Mouse (Mus musculus) neural tube, embryonic 11.5 days (tissue): ENCODE measurements around the gene Il1rl2. TPM values are rescaled to one million over a fixed set of nuclear protein-coding genes. Genes with fewer than 3 reads are reported as not detected.

ENCODE experiments used
- ATAC-seq: fragments of 200-750 bp; cut with Nextera tagmentation; 2 replicates; pipeline ENCODE4 v1.8.0; 2017; ENCODE audit warnings: moderate number of reproducible peaks, mild to moderate bottlenecking, moderate TSS enrichment, moderate library complexity; ENCODE audit not compliant: insufficient read depth, low FRiP score, low TSS enrichment
- DNase-seq: peaks from one replicate; pipeline ENCODE4 v3.0.0-alpha.2; 2015; ENCODE audit warnings: low spot score
- H3K27ac ChIP-seq: fragments of 300-500 bp; sonication (generic); 2 replicates; pipeline ENCODE4 v1.5.1; 2014; ENCODE audit warnings: low read depth, mild to moderate bottlenecking, low read length
- H3K27me3 ChIP-seq: fragments of 300-500 bp; sonication (generic); 2 replicates; pipeline ENCODE4 v1.6.1; 2014; ENCODE audit warnings: mild to moderate bottlenecking, low read length, mixed read lengths; ENCODE audit not compliant: control insufficient read depth, insufficient read depth
- H3K36me3 ChIP-seq: fragments of 300-500 bp; sonication (generic); 2 replicates; pipeline ENCODE4 v1.6.1; 2014; ENCODE audit warnings: mild to moderate bottlenecking, low read length, moderate library complexity, mixed read lengths; ENCODE audit not compliant: control insufficient read depth, insufficient read depth
- H3K4me1 ChIP-seq: fragments of 300-500 bp; sonication (generic); 2 replicates; pipeline ENCODE4 v1.6.1; 2014; ENCODE audit warnings: low read length, mixed read lengths; ENCODE audit not compliant: control insufficient read depth, insufficient read depth
- H3K4me2 ChIP-seq: fragments of 300-500 bp; sonication (generic); 2 replicates; pipeline ENCODE4 v1.6.1; 2014; ENCODE audit warnings: low read depth, mild to moderate bottlenecking, moderate library complexity
- H3K4me3 ChIP-seq: fragments of 300-500 bp; sonication (generic); 2 replicates; pipeline ENCODE4 v1.5.1; 2014; ENCODE audit warnings: low read depth, low read length
- H3K9ac ChIP-seq: fragments of 300-500 bp; sonication (generic); 2 replicates; pipeline ENCODE4 v1.6.1; 2014; ENCODE audit warnings: mild to moderate bottlenecking, low read length
- H3K9me3 ChIP-seq: fragments of 300-500 bp; sonication (generic); 2 replicates; pipeline ENCODE4 v1.6.1; 2016; ENCODE audit warnings: low read length; ENCODE audit not compliant: control insufficient read depth
- WGBS: fragments of 180-500 bp; shearing (Covaris S2); extraction: QIAGEN DNeasy Blood & Tissue Kit; methylation state at CpG from one replicate; pipeline ENCODE4 v1.1.7; 2014; 5-methylcytosine and 5-hydroxymethylcytosine counted together
- polyA plus RNA-seq: library from polyadenylated mRNA; unstranded; fragments of >200 nt; fragmentation: Nextera tagmentation; extraction: Ambion mirVana; gene quantifications from 2 replicates; pipeline ENCODE4 v1.2.1, GENCODE M21; 2014

The Il1rl2 gene
- polyA plus RNA-seq, 1 experiment from 2014 or later: 1.4 TPM

- Histone ChIP-seq H3K4me2 (no peak overlapping the region), H3K4me1 (no peaks in the 10 kb centered on the region), H3K9ac (no peak overlapping the region), H3K27ac (no peak overlapping the region), H3K27me3 (no peaks in the 10 kb centered on the region), H3K4me3 (no peak overlapping the region), H3K9me3 (no peaks in the 10 kb centered on the region), H3K36me3 (no peaks in the 10 kb centered on the region)
- no peak for DNase-seq
- WGBS: 79% methylated on average over 7 of the region's 7 CpGs
- ATAC-seq: no peak
Observed at GRCm38 (mm10) chr1:40404682-40405081, 80.3 kb downstream of the Il1rl2 start.

GRCm38 (mm10) chr1:40409882-40410281 is 85.5 kb downstream of the Il1rl2 start:
- H3K9ac ChIP-seq: no peak overlapping the region
- no peaks in the 10 kb centered on the region for H3K9me3 ChIP-seq
- H3K4me3 ChIP-seq: no peak overlapping the region
- H3K36me3 ChIP-seq: no peaks in the 10 kb centered on the region
- no peak overlapping the region for H3K4me2 ChIP-seq
- H3K27me3 ChIP-seq: no peaks in the 10 kb centered on the region
- WGBS: 52% methylated on average over 1 of the region's 1 CpGs
- H3K27ac ChIP-seq: no peak overlapping the region
- ATAC-seq (no peak), DNase-seq (no peak)
- H3K4me1 ChIP-seq: no peaks in the 10 kb centered on the region

- H3K9me3 ChIP-seq: no peaks in the 10 kb centered on the region
- no peak overlapping the region for H3K9ac ChIP-seq
- H3K4me2 ChIP-seq: no peak overlapping the region
- ATAC-seq (no peak), DNase-seq (no peak)
- H3K4me1 ChIP-seq: no peaks in the 10 kb centered on the region
- no peak overlapping the region for H3K27ac ChIP-seq
- no peaks in the 10 kb centered on the region for H3K36me3 ChIP-seq
- no peak overlapping the region for H3K4me3 ChIP-seq
- WGBS: 97% methylated on average over 1 of the region's 1 CpGs
- no peaks in the 10 kb centered on the region for H3K27me3 ChIP-seq
Observed at GRCm38 (mm10) chr1:40413039-40413438, 88.6 kb downstream of the Il1rl2 start.

- Histone ChIP-seq H3K4me1 (no peaks in the 10 kb centered on the region), H3K27me3 (no peaks in the 10 kb centered on the region), H3K36me3 (no peaks in the 10 kb centered on the region), H3K4me2 (no peak overlapping the region), H3K9me3 (no peaks in the 10 kb centered on the region), H3K27ac (no peak overlapping the region), H3K9ac (no peak overlapping the region), H3K4me3 (no peak overlapping the region)
- no peak for DNase-seq
- no peak for ATAC-seq
- 90% methylated on average over 7 of the region's 7 CpGs for WGBS
Observed at GRCm38 (mm10) chr1:40414276-40414675, 89.9 kb downstream of the Il1rl2 start.

GRCm38 (mm10) chr1:40414863-40415656 is 90.7 kb downstream of the Il1rl2 start:
- no peak for ATAC-seq
- Histone ChIP-seq H3K27me3 (no peaks in the 10 kb centered on the region), H3K4me1 (no peaks in the 10 kb centered on the region), H3K9ac (no peak overlapping the region), H3K4me3 (no peak overlapping the region), H3K27ac (no peak overlapping the region), H3K9me3 (no peaks in the 10 kb centered on the region), H3K4me2 (no peak overlapping the region), H3K36me3 (no peaks in the 10 kb centered on the region)
- DNase-seq: no peak
- 69% methylated on average over 7 of the region's 7 CpGs for WGBS

- H3K4me2 ChIP-seq: no peak overlapping the region
- 98% methylated on average over 2 of the region's 2 CpGs for WGBS
- no peaks in the 10 kb centered on the region for H3K27me3 ChIP-seq
- H3K9me3 ChIP-seq: no peaks in the 10 kb centered on the region
- ATAC-seq: no peak
- no peaks in the 10 kb centered on the region for H3K4me1 ChIP-seq
- DNase-seq: no peak
- H3K36me3 ChIP-seq: no peaks in the 10 kb centered on the region
- H3K9ac ChIP-seq: no peak overlapping the region
- H3K27ac ChIP-seq: no peak overlapping the region
- no peak overlapping the region for H3K4me3 ChIP-seq
Observed at GRCm38 (mm10) chr1:40417034-40417433, 92.6 kb downstream of the Il1rl2 start.

Other genes with a start within 250 kb of the Il1rl2 start
- gene Il1r1, start 99.5 kb upstream of the Il1rl2 start, polyA plus RNA-seq: 0.81 and 1.1 TPM in 2 replicates
- gene Il1rl1, start 105.0 kb downstream of the Il1rl2 start, polyA plus RNA-seq: 0.11 and 0.13 TPM in 2 replicates
- not detected in 2 replicates for gene Il18r1, start 140.9 kb downstream of the Il1rl2 start, polyA plus RNA-seq
- gene Il18rap, start 190.8 kb downstream of the Il1rl2 start, polyA plus RNA-seq: 0.13 and 0.18 TPM in 2 replicates